Mouse (Mus musculus) embryonic fibroblast, embryonic 13.5 days (primary cell): ENCODE measurements around the gene Abce1.

Source experiments
- CTCF ChIP-seq: IDR thresholded peaks from 2 replicates; pipeline ENCODE4 v1.5.1; 2011; ENCODE audit warnings: mild to moderate bottlenecking, control low read depth, low read length, moderate library complexity, borderline replicate concordance; ENCODE audit not compliant: insufficient read depth
- POLR2A ChIP-seq: IDR thresholded peaks from 2 replicates; pipeline ENCODE4 v1.6.1; 2011; ENCODE audit warnings: low read depth, mild to moderate bottlenecking, control low read depth, low read length, moderate library complexity

DNA sequence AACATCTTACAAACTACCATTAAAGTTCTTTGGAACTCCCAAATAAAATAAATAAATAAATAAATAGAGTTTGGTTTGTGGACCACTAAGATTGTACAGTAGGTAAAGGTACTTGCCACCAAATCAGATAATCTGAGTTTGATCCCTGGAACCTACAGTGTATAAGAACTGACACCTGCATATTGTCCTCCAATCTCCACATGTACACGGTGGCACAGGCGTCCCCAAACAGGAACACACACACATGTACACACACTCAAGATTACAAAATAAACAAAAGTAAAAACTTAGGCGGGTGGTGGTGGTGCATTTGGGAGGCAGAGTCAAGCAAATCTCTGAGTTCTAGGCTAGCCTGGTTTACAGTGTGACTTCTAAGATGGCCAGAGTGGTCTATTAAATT is 4.9 kb downstream of the Abce1 start:
- TF ChIP-seq CTCF (no peak), POLR2A (no peak)
